Mouse (Mus musculus): ENCODE measurements around the gene Rbx1.

Rbx1 gene

GRCm38 (mm10) chr15:81485483-81485882, 19.4 kb downstream of the Rbx1 start:
- no peak for DNase-seq (ENCODE audit: low spot score)

DNA sequence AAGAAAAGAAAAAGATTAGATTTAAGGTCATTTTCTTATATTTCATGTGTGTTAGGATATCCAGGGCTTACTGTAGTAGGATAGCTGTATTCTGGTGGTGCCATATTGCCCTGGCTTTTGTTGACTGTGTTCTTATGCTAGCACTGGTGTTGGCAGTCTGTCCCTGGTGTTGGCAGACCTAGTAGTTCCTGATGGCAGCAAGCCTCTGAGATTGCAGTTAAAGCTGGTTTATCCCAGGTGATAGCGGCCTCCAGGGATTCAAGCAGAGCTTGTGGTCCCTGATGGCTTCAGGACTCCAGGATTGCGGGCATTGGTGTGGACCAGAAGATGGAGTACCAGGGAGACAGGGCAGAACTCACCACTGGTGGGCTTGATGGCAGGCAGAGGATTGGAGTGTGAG, 37.4 kb downstream of the Rbx1 start:
- DNase-seq (ENCODE audit: low spot score) = no peak

GRCm38 (mm10) chr15:81503995-81504394, 37.9 kb downstream of the Rbx1 start:
- no peak for DNase-seq (ENCODE audit: low spot score)

DNA sequence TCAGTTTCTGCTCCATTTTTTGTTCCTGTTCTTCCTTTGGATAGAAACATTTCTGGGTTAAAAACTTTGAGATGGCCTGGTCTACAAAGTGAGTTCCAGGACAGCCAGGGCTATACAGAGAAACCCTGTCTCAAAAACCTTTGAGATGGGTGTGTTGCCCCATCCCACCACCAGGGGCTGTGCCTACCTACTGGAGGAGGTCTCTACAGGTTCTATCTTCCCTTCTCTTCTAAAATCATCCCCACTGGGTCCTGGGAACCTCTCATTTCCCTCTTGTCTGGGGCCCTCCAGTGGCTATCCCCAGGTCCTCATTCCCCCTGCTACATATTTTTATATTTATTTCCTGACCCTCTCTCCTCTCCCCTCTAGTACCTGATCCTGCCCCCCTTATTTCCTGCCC, 41.1 kb downstream of the Rbx1 start:
- DNase-seq (ENCODE audit: low spot score) = no peak

GRCm38 (mm10) chr15:81510621-81511020, 44.5 kb downstream of the Rbx1 start:
- no peak for DNase-seq (ENCODE audit: low spot score)

DNA sequence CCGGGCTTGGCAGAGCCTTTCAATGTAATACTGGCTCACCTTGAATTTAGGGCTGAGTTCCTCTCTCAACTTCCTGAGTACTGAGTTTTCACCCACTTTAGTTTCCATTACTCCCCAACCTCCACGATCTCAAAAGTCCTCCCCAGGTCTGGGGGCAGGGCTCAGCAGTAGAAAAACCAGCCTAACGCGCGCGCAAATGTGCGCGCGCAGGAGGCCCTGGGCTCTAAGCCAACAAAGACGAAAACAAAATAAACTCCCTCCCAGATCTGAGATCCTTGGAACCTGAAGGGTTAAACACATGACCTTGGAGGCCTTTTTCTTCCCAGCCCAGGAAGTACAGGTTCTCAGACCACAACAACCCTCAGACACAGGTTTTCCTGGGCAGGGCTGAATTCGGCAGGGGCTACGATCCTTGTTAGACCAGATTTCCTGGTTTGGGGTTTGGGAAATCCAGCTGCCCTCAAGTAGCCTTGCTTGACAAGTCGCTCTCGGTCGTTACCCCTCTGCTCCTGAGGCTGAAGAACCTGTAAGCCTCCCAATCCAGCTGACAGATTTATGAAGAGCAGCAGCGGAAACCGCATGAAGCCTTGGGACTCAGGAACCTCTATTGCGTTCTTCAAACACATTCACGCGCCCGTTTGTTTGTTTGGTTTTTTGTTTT, 45.6 kb downstream of the Rbx1 start:
- no peak for DNase-seq (ENCODE audit: low spot score)

- DNase-seq (ENCODE audit: low spot score) = peak; percentile 59
Measured at GRCm38 (mm10) chr15:81514111-81514971, 48.2 kb downstream of the Rbx1 start.

DNA sequence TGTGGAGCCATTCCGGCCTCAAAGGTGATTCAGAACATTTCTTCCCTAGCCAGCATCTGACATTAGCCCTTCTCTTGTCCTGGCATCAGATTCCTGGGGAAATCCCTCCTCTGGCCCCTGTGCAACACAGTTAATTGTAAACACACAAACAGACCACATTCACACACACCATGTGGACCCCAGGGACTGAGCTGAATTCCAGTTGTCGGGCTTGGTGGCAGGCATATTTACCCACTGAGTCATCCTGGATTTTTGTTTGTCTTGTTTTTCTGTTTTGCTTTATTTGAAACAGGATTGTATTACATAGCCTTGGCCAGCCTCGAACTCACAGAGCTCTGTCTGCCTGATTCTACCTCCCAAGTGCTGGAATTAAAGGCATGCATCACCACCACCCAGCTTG, 49.1 kb downstream of the Rbx1 start:
- no peak for DNase-seq (ENCODE audit: low spot score)

DNA sequence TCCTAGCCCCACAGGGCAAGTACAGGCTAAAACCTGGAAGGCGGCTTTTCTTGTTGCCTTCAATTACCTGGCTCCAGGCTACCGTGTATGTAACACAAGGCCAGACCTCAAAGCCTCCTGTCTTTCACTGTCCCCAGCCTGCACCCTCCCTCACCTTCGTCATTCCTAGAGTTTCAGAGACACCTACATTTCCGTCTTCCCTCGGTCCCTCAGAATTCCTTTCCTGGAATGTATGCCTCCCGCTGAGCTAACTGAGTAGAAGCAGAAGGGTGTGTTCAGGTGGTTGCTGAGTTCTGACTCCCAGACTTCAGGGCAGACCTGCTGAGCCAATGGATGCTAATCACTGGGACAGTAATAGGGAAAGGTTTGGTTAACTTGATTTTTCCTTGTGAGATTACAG, 51.9 kb downstream of the Rbx1 start:
- no peak for DNase-seq (ENCODE audit: low spot score)

- DNase-seq (ENCODE audit: low spot score) = no peak
Measured at GRCm38 (mm10) chr15:81518761-81519160, 52.7 kb downstream of the Rbx1 start.

- DNase-seq (ENCODE audit: low spot score) = no peak
Measured at GRCm38 (mm10) chr15:81522036-81522751, 56.1 kb downstream of the Rbx1 start.

- DNase-seq (ENCODE audit: low spot score) = no peak
Measured at GRCm38 (mm10) chr15:81522761-81523168, 56.7 kb downstream of the Rbx1 start.

- DNase-seq (ENCODE audit: low spot score) = peak; percentile 76
Measured at GRCm38 (mm10) chr15:81523169-81523871, 57.2 kb downstream of the Rbx1 start.

DNA sequence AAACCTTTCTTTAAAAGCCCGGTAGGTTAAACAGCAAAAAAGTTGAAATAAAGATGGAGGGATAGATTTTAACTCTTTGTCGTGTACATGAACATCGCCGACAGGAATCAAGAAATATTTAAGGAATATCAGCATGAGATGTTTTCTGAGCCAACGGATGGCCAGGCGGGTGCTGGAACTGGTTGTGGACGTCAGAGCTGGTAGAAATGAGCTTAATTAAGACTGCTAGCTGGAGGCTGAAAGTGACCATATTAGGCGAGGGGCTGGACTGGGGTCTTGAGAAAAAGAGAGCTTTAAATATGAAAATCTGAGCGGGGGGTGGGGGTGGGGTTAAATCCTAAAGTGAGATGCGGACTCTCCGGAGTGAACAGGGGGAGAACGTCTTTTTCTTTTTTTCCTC, 57.8 kb downstream of the Rbx1 start:
- DNase-seq (ENCODE audit: low spot score) = no peak

All from left cerebral cortex, adult 11 months (tissue).